Mouse (Mus musculus) hindbrain, embryonic 11.5 days (tissue): ENCODE data around the gene Snx15. TPM values are rescaled to one million over a fixed set of nuclear protein-coding genes. Genes with fewer than 3 reads are reported as not detected.

Source experiments
- ATAC-seq: fragments of 200-750 bp; cut with Nextera tagmentation; 2 replicates; pipeline ENCODE4 v1.8.0; 2017; ENCODE audit warnings: mild to moderate bottlenecking, moderate TSS enrichment, moderate library complexity; ENCODE audit not compliant: low FRiP score
- DNase-seq: peaks from one replicate; pipeline ENCODE4 v3.0.0-alpha.2; 2015; ENCODE audit warnings: low spot score
- H3K27ac ChIP-seq: fragments of 300-500 bp; sonication (generic); 2 replicates; pipeline ENCODE4 v1.5.1; 2014; ENCODE audit warnings: mild to moderate bottlenecking, low read depth, low read length
- H3K27me3 ChIP-seq: fragments of 300-500 bp; sonication (generic); 2 replicates; pipeline ENCODE4 v1.6.1; 2014; ENCODE audit warnings: mild to moderate bottlenecking, low read length, moderate library complexity, mixed read lengths; ENCODE audit not compliant: control insufficient read depth, insufficient read depth
- H3K36me3 ChIP-seq: fragments of 300-500 bp; sonication (generic); 2 replicates; pipeline ENCODE4 v1.6.1; 2014; ENCODE audit warnings: mild to moderate bottlenecking, low read length, moderate library complexity, mixed read lengths; ENCODE audit not compliant: control insufficient read depth, insufficient read depth
- H3K4me1 ChIP-seq: fragments of 300-500 bp; sonication (generic); replicated peaks from 2 replicates; pipeline ENCODE4 v1.6.1; 2014; ENCODE audit warnings: low read length, mixed read lengths; ENCODE audit not compliant: control insufficient read depth, insufficient read depth
- H3K4me2 ChIP-seq: fragments of 300-500 bp; sonication (generic); replicated peaks from 2 replicates; pipeline ENCODE4 v1.6.1; 2014; ENCODE audit warnings: mild to moderate bottlenecking, low read depth, low read length
- H3K4me3 ChIP-seq: fragments of 300-500 bp; sonication (generic); 2 replicates; pipeline ENCODE4 v1.5.1; 2014; ENCODE audit warnings: low read depth, low read length
- H3K9ac ChIP-seq: fragments of 300-500 bp; sonication (generic); 2 replicates; pipeline ENCODE4 v1.6.1; 2014; ENCODE audit warnings: low read depth, low read length
- H3K9me3 ChIP-seq: fragments of 300-500 bp; sonication (generic); 2 replicates; pipeline ENCODE4 v1.6.1; 2016; ENCODE audit warnings: low read length; ENCODE audit not compliant: control insufficient read depth
- WGBS: fragments of 180-500 bp; shearing (Covaris S2); extraction: QIAGEN DNeasy Blood & Tissue Kit; methylation state at CpG from one replicate; pipeline ENCODE4 v1.1.7; 2014; 5-methylcytosine and 5-hydroxymethylcytosine counted together
- polyA plus RNA-seq: library from polyadenylated mRNA; unstranded; fragments of >200 nt; fragmentation: Nextera tagmentation; extraction: Ambion mirVana; gene quantifications from 2 replicates; pipeline ENCODE4 v1.2.1, GENCODE M21; 2014

Gene Snx15
- 26.9 and 32.4 TPM in 2 replicates for polyA plus RNA-seq

- peak; percentile 92 for DNase-seq
- under 1% methylated on average over 32 of the region's 32 CpGs for WGBS
- H3K4me2 ChIP-seq: peak within 1 kb of the TSS; percentile 47
Observed at GRCm38 (mm10) chr19:6127760-6128341, at the start of gene Snx15. Snx15 (minus strand) TSS chr19:6128304.

GRCm38 (mm10) chr19:6174771-6175170 lies 46.7 kb upstream of the Snx15 start:
- H3K9ac ChIP-seq: no peak overlapping the region
- H3K9me3 ChIP-seq: no peaks in the 10 kb centered on the region
- no peaks in the 10 kb centered on the region for H3K4me1 ChIP-seq
- H3K4me3 ChIP-seq: no peak overlapping the region
- ATAC-seq: no peak
- no peak overlapping the region for H3K27ac ChIP-seq
- H3K4me2 ChIP-seq: no peak overlapping the region
- H3K27me3 ChIP-seq: no peaks in the 10 kb centered on the region
- WGBS: 42% methylated on average over 5 of the region's 5 CpGs
- no peak for DNase-seq
- no peaks in the 10 kb centered on the region for H3K36me3 ChIP-seq

More at GRCm38 (mm10) chr19:6127760-6128341, at the start of gene Snx15:
- Histone ChIP-seq H3K27me3 (no peaks in the 10 kb centered on the region), H3K4me3 (peak within 1 kb of the TSS; percentile 45), H3K27ac (peak within 1 kb of the TSS; percentile 74; the same call in 1 of the 2 replicates), H3K36me3 (no peaks in the 10 kb centered on the region), H3K4me1 (no peaks in the 10 kb centered on the region), H3K9ac (peak within 1 kb of the TSS; percentile 61), H3K9me3 (no peaks in the 10 kb centered on the region)
- peak; percentile 92 for ATAC-seq

GRCm38 (mm10) chr19:6171215-6171614 lies 43.1 kb upstream of the Snx15 start:
- H3K9me3 ChIP-seq: no peaks in the 10 kb centered on the region
- H3K27ac ChIP-seq: no peak overlapping the region
- no peak overlapping the region for H3K4me2 ChIP-seq
- H3K9ac ChIP-seq: no peak overlapping the region
- no peaks in the 10 kb centered on the region for H3K27me3 ChIP-seq
- no peaks in the 10 kb centered on the region for H3K36me3 ChIP-seq
- no peak overlapping the region for H3K4me3 ChIP-seq
- 86% methylated on average over 8 of the region's 8 CpGs for WGBS
- no peaks in the 10 kb centered on the region for H3K4me1 ChIP-seq
- no peak for DNase-seq
- ATAC-seq: no peak

GRCm38 (mm10) chr19:6166750-6167149 lies 38.6 kb upstream of the Snx15 start:
- Histone ChIP-seq H3K9me3 (no peaks in the 10 kb centered on the region), H3K27ac (no peak overlapping the region), H3K36me3 (no peaks in the 10 kb centered on the region), H3K4me1 (no peaks in the 10 kb centered on the region), H3K27me3 (no peaks in the 10 kb centered on the region), H3K4me3 (no peak overlapping the region), H3K4me2 (no peak overlapping the region), H3K9ac (no peak overlapping the region)
- ATAC-seq: no peak
- DNase-seq: no peak
- 80% methylated on average over 4 of the region's 4 CpGs for WGBS

GRCm38 (mm10) chr19:6163872-6164547 lies 35.9 kb upstream of the Snx15 start:
- no peaks in the 10 kb centered on the region for H3K9me3 ChIP-seq
- 85% methylated on average over 10 of the region's 10 CpGs for whole genome bisulfite sequencing
- no peaks in the 10 kb centered on the region for H3K36me3 ChIP-seq
- H3K4me1 ChIP-seq: no peaks in the 10 kb centered on the region
- no peaks in the 10 kb centered on the region for H3K27me3 ChIP-seq
- H3K27ac ChIP-seq: no peak overlapping the region
- ATAC-seq: no peak
- DNase-seq: no peak
- H3K4me3 ChIP-seq: no peak overlapping the region
- H3K9ac ChIP-seq: no peak overlapping the region
- H3K4me2 ChIP-seq: no peak overlapping the region

- no peak overlapping the region for H3K4me3 ChIP-seq
- H3K36me3 ChIP-seq: no peaks in the 10 kb centered on the region
- WGBS: 75% methylated on average over 6 of the region's 6 CpGs
- no peaks in the 10 kb centered on the region for H3K9me3 ChIP-seq
- no peak overlapping the region for H3K9ac ChIP-seq
- H3K4me2 ChIP-seq: no peak overlapping the region
- H3K27ac ChIP-seq: no peak overlapping the region
- no peak for ATAC-seq
- no peaks in the 10 kb centered on the region for H3K4me1 ChIP-seq
- no peak for DNase-seq
- H3K27me3 ChIP-seq: no peaks in the 10 kb centered on the region
Observed at GRCm38 (mm10) chr19:6157220-6157619, 29.1 kb upstream of the Snx15 start.

GRCm38 (mm10) chr19:6156372-6156771 lies 28.3 kb upstream of the Snx15 start:
- no peak for ATAC-seq
- Histone ChIP-seq H3K27ac (no peak overlapping the region), H3K9ac (no peak overlapping the region), H3K4me2 (no peak overlapping the region), H3K4me3 (no peak overlapping the region), H3K4me1 (no peaks in the 10 kb centered on the region), H3K36me3 (no peaks in the 10 kb centered on the region), H3K9me3 (no peaks in the 10 kb centered on the region), H3K27me3 (no peaks in the 10 kb centered on the region)
- DNase-seq: no peak
- 62% methylated on average over 8 of the region's 8 CpGs for WGBS

- no peaks in the 10 kb centered on the region for H3K27me3 ChIP-seq
- H3K4me3 ChIP-seq: no peak overlapping the region
- no peak overlapping the region for H3K27ac ChIP-seq
- H3K4me2 ChIP-seq: no peak overlapping the region
- H3K9me3 ChIP-seq: no peaks in the 10 kb centered on the region
- 89% methylated on average over 9 of the region's 9 CpGs for WGBS
- DNase-seq: no peak
- H3K4me1 ChIP-seq: no peaks in the 10 kb centered on the region
- no peak for ATAC-seq
- H3K9ac ChIP-seq: no peak overlapping the region
- H3K36me3 ChIP-seq: no peaks in the 10 kb centered on the region
Observed at GRCm38 (mm10) chr19:6155174-6155573, 27.1 kb upstream of the Snx15 start.

- H3K4me2 ChIP-seq: no peak overlapping the region
- no peaks in the 10 kb centered on the region for H3K36me3 ChIP-seq
- no peak overlapping the region for H3K27ac ChIP-seq
- H3K9me3 ChIP-seq: no peaks in the 10 kb centered on the region
- ATAC-seq (no peak), DNase-seq (no peak)
- 81% methylated on average over 5 of the region's 5 CpGs for WGBS
- no peaks in the 10 kb centered on the region; the same call in 1 of the 2 replicates for H3K4me1 ChIP-seq
- H3K4me3 ChIP-seq: no peak overlapping the region
- H3K27me3 ChIP-seq: no peaks in the 10 kb centered on the region
- no peak overlapping the region for H3K9ac ChIP-seq
Observed at GRCm38 (mm10) chr19:6144842-6145241, 16.7 kb upstream of the Snx15 start.
